Mouse (Mus musculus): ENCODE data around the gene Trmt61a. TPM values are rescaled to one million over a fixed set of nuclear protein-coding genes. Genes with fewer than 3 reads are reported as not detected.
"Not testable (repeated sequence)": the region's sequence is repeated elsewhere in the genome, so short reads cannot be mapped to it uniquely, and the experiment has no call there.

Trmt61a gene
- 14.6 TPM in 2 replicates for polyA plus RNA-seq (2015; fragmentation: Nextera tagmentation; extraction: Ambion mirVana)

GRCm38 (mm10) chr12:111677882-111678669, at the start of gene Trmt61a:
TSS of gene Trmt61a (plus strand) at chr12:111678105.
- H3K36me3 ChIP-seq: no peaks in the 10 kb centered on the region

GRCm38 (mm10) chr12:111648061-111648645, 29.8 kb upstream of the Trmt61a start:
- H3K9me3 ChIP-seq: no peaks in the 10 kb centered on the region
- H3K36me3 ChIP-seq: peaks cover 52% of the 10 kb centered on the region
- H3K4me3 ChIP-seq (replicated peaks): no peak overlapping the region
- H3K4me1 ChIP-seq: no peaks in the 10 kb centered on the region
- no peak overlapping the region for H3K4me2 ChIP-seq
- 55% methylated on average over 6 of the region's 6 CpGs for WGBS
- H3K27ac ChIP-seq: no peak overlapping the region
- H3K9ac ChIP-seq: no peak overlapping the region
- ATAC-seq (ENCODE audit: insufficient read depth, low FRiP score, low read depth): peak; percentile 53; the same call in 1 of the 2 replicates
- H3K27me3 ChIP-seq (replicated peaks): no peaks in the 10 kb centered on the region

More at GRCm38 (mm10) chr12:111677882-111678669, at the start of gene Trmt61a:
- H3K9ac ChIP-seq: peak within 1 kb of the TSS; percentile 46
- no peaks in the 10 kb centered on the region for H3K9me3 ChIP-seq
- peak within 1 kb of the TSS; percentile 94 for H3K4me2 ChIP-seq
- H3K27me3 ChIP-seq (replicated peaks): peaks cover 9% of the 10 kb centered on the region
- peaks cover 40% of the 10 kb centered on the region for H3K4me1 ChIP-seq
- H3K27ac ChIP-seq: peak within 1 kb of the TSS; percentile 94
- peak within 1 kb of the TSS; percentile 89 for H3K4me3 ChIP-seq (replicated peaks)
- ATAC-seq (ENCODE audit: insufficient read depth, low FRiP score, low read depth): peak; percentile 83
- WGBS: under 1% methylated on average over 51 of the region's 51 CpGs

- no peak for ATAC-seq (ENCODE audit: insufficient read depth, low FRiP score, low read depth)
- peaks cover 43% of the 10 kb centered on the region for H3K36me3 ChIP-seq
Observed at GRCm38 (mm10) chr12:111652953-111653352, 25.0 kb upstream of the Trmt61a start.

GRCm38 (mm10) chr12:111653434-111653833, 24.5 kb upstream of the Trmt61a start:
- Histone ChIP-seq H3K9ac (no peak overlapping the region), H3K4me3 (replicated peaks) (no peak overlapping the region), H3K27ac (no peak overlapping the region), H3K4me2 (no peak overlapping the region), H3K36me3 (peaks cover 43% of the 10 kb centered on the region), H3K4me1 (no peaks in the 10 kb centered on the region), H3K27me3 (replicated peaks) (no peaks in the 10 kb centered on the region), H3K9me3 (no peaks in the 10 kb centered on the region)
- no peak for ATAC-seq (ENCODE audit: insufficient read depth, low FRiP score, low read depth)
- WGBS: 35% methylated on average over 3 of the region's 3 CpGs

More at GRCm38 (mm10) chr12:111652953-111653352, 25.0 kb upstream of the Trmt61a start:
- Histone ChIP-seq H3K4me1 (no peaks in the 10 kb centered on the region), H3K27me3 (replicated peaks) (no peaks in the 10 kb centered on the region), H3K4me3 (replicated peaks) (no peak overlapping the region), H3K9me3 (no peaks in the 10 kb centered on the region), H3K4me2 (no peak overlapping the region), H3K27ac (no peak overlapping the region), H3K9ac (no peak overlapping the region)
- 82% methylated on average over 3 of the region's 3 CpGs for WGBS

- Histone ChIP-seq H3K4me1 (no peaks in the 10 kb centered on the region), H3K9ac (no peak overlapping the region), H3K4me2 (no peak overlapping the region), H3K27me3 (replicated peaks) (no peaks in the 10 kb centered on the region), H3K36me3 (peaks cover 32% of the 10 kb centered on the region), H3K9me3 (no peaks in the 10 kb centered on the region), H3K27ac (no peak overlapping the region), H3K4me3 (replicated peaks) (no peak overlapping the region)
- ATAC-seq (ENCODE audit: insufficient read depth, low FRiP score, low read depth): no peak
- 93% methylated on average over 11 of the region's 11 CpGs for WGBS
Observed at GRCm38 (mm10) chr12:111655695-111656094, 22.2 kb upstream of the Trmt61a start.

GRCm38 (mm10) chr12:111659331-111659730, 18.6 kb upstream of the Trmt61a start:
- peaks cover 9% of the 10 kb centered on the region for H3K4me1 ChIP-seq
- H3K9ac ChIP-seq: no peak overlapping the region
- H3K4me2 ChIP-seq: no peak overlapping the region
- ATAC-seq (ENCODE audit: insufficient read depth, low FRiP score, low read depth): no peak
- H3K4me3 ChIP-seq (replicated peaks): no peak overlapping the region
- peaks cover 26% of the 10 kb centered on the region for H3K36me3 ChIP-seq
- WGBS: 93% methylated on average over 4 of the region's 4 CpGs
- no peak overlapping the region for H3K27ac ChIP-seq
- H3K9me3 ChIP-seq: no peaks in the 10 kb centered on the region
- no peaks in the 10 kb centered on the region for H3K27me3 ChIP-seq (replicated peaks)

GRCm38 (mm10) chr12:111660628-111661027, 17.3 kb upstream of the Trmt61a start:
- no peak overlapping the region for H3K4me2 ChIP-seq
- H3K4me3 ChIP-seq (replicated peaks): no peak overlapping the region
- H3K36me3 ChIP-seq: peaks cover 15% of the 10 kb centered on the region
- ATAC-seq (ENCODE audit: insufficient read depth, low FRiP score, low read depth): no peak
- H3K27ac ChIP-seq: no peak overlapping the region
- peaks cover 16% of the 10 kb centered on the region for H3K4me1 ChIP-seq
- no peak overlapping the region for H3K9ac ChIP-seq
- WGBS: 93% methylated on average over 1 of the region's 1 CpGs
- no peaks in the 10 kb centered on the region for H3K9me3 ChIP-seq
- no peaks in the 10 kb centered on the region for H3K27me3 ChIP-seq (replicated peaks)

- H3K27ac ChIP-seq; H3K27me3 ChIP-seq (replicated peaks); H3K36me3 ChIP-seq; ATAC-seq (ENCODE audit: insufficient read depth, low FRiP score, low read depth); H3K9ac ChIP-seq; H3K4me3 ChIP-seq (replicated peaks); H3K9me3 ChIP-seq; H3K4me2 ChIP-seq: not testable (repeated sequence)
- WGBS: 97% methylated on average over 11 of the region's 11 CpGs
- peaks cover 23% of the 10 kb centered on the region for H3K4me1 ChIP-seq
Observed at GRCm38 (mm10) chr12:111661554-111661953, 16.4 kb upstream of the Trmt61a start.

GRCm38 (mm10) chr12:111663228-111664143, 14.4 kb upstream of the Trmt61a start:
- Histone ChIP-seq H3K4me1 (peaks cover 24% of the 10 kb centered on the region), H3K4me3 (replicated peaks) (no peak overlapping the region), H3K27me3 (replicated peaks) (no peaks in the 10 kb centered on the region), H3K9me3 (no peaks in the 10 kb centered on the region), H3K9ac (no peak overlapping the region), H3K4me2 (peak overlapping the region; percentile 19; the same call in 1 of the 2 replicates), H3K36me3 (peaks cover 5% of the 10 kb centered on the region; the same call in 1 of the 2 replicates), H3K27ac (peak overlapping the region; percentile 81)
- WGBS: 43% methylated on average over 17 of the region's 17 CpGs
- ATAC-seq (ENCODE audit: insufficient read depth, low FRiP score, low read depth): no peak; the same call in 1 of the 2 replicates

GRCm38 (mm10) chr12:111664144-111664634, 13.7 kb upstream of the Trmt61a start:
- peaks cover 5% of the 10 kb centered on the region; the same call in 1 of the 2 replicates for H3K36me3 ChIP-seq
- H3K4me3 ChIP-seq (replicated peaks): no peak overlapping the region
- H3K27me3 ChIP-seq (replicated peaks): no peaks in the 10 kb centered on the region
- 18% methylated on average over 6 of the region's 6 CpGs for WGBS
- ATAC-seq (ENCODE audit: insufficient read depth, low FRiP score, low read depth): peak; percentile 72
- H3K9ac ChIP-seq: no peak overlapping the region
- peak overlapping the region; percentile 81 for H3K27ac ChIP-seq
- H3K4me2 ChIP-seq: peak overlapping the region; percentile 19; the same call in 1 of the 2 replicates
- H3K4me1 ChIP-seq: peaks cover 31% of the 10 kb centered on the region
- no peaks in the 10 kb centered on the region for H3K9me3 ChIP-seq
